Mouse (Mus musculus) right cerebral cortex, adult 2 months (tissue): Measurements from ENCODE around the gene Psmb10.

ENCODE experiments used
- DNase-seq, 2 experiments: peaks; one replicate each; pipeline ENCODE4 v3.0.0; 2021 to 2022; ENCODE audit warnings: low spot score in 2 of 2

Gene Psmb10

GRCm38 (mm10) chr8:105937496-105938305 lies 543 bp downstream of the Psmb10 start:
- peak; percentile 62 to 74 for DNase-seq

- DNase-seq: peak; percentile 84 to 87
These were observed 1.3 kb downstream of the Psmb10 start for GRCm38 (mm10) chr8:105936866-105937475.

DNA sequence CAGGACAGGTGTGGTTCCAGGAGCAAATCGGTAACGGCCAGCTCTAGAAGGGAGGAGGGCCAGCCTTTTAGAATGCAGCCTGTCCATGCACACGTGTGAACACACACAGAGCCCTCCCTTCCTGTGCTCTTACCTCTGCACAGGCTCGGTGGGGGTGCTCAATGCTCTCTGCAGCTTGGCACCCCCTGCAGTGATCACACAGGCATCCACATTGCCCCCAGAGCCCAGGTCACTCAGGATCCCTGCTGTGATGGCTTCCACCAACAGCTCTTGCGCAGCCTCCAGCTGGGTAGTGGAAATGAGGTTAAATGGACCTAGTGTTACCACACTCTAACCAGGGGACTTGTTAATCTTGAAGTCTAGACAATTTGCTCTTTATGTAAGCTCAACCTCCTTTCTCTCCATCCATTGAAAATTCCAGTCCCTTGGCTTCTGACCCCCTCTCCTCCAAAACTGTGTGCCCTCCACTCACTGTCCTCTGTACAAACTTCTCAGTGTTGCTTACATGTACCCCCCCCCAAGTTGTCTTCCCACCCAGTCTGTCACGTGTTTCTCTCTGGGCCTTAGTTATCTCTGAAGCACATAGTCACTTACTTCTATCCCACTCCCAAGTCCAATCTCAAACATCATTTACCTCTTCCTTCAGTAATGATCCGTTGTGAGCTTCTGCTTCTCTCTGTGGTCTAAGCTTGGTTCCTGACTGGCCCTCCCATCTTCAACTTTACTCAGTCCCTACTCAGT lies 2.2 kb downstream of the Psmb10 start:
- DNase-seq: no peak

DNA sequence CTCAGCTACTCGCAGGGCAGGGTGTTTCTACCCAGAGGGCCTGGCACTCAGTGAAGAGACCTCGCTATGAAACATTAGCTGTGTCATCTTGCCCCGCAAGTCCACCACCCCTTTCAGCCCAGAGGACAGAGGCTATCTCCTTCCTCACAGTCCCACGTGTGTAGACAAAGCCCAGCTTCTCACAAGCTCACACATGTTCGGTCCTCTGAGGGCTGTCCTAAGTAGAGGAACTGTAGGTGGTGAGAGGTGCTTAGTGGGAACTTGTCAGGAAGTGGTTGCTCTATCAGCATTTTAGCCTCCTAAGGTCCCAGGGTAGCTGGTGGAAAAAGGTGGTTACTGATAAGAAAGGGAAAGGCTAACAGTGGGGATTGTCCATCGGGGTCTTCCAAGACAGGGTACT lies 3.1 kb downstream of the Psmb10 start:
- no peak for DNase-seq

DNA sequence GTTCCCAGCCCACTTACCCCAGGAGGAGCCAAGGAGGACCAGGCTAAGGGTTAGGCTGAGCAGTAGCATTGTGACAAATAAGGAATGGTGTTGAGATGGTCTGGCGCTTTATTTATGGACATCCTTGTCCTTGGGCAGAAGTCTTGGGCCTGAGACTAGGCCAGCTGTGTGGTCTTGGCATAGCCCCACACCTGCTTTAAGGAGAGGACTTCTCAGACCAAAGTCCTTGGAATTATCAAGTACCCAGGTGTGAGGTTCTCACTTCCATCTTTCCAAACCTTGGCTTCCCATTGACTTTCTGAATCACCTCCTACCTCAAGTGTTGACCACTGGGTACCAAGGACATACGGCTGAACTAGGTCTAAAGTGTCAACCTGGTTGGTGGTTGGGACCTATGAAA lies 4.5 kb downstream of the Psmb10 start, which contains the start of gene Ctrl:
Gene Ctrl (minus strand): TSS at position 101 of the 400 bp plus-strand sequence.
- no peak for DNase-seq

DNA sequence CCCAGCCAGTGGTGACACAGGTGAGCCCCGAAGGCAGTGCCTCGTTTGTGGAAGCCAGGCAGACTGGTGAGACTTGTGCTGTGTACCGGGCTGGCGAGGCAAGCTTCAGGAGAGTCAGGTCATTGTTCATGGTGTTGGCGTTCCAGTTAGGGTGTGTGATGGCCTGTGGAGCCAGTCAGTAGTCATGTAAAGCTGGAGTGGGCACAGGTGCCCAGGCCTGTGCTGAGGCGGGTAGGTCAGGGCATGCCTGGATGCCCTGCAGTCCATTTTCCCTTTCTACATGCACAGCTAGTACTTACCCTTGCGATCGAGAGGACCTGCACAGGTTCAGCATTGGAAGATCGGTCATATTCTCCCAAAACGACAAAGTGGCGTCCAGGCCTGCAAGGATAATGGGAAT lies 5.7 kb downstream of the Psmb10 start:
- DNase-seq: no peak

- peak; percentile 39 to 55 for DNase-seq
These were observed 7.0 kb downstream of the Psmb10 start for GRCm38 (mm10) chr8:105931271-105931670.

- peak; percentile 82 to 91 for DNase-seq
These were observed 7.6 kb downstream of the Psmb10 start for GRCm38 (mm10) chr8:105930602-105931001.

DNA sequence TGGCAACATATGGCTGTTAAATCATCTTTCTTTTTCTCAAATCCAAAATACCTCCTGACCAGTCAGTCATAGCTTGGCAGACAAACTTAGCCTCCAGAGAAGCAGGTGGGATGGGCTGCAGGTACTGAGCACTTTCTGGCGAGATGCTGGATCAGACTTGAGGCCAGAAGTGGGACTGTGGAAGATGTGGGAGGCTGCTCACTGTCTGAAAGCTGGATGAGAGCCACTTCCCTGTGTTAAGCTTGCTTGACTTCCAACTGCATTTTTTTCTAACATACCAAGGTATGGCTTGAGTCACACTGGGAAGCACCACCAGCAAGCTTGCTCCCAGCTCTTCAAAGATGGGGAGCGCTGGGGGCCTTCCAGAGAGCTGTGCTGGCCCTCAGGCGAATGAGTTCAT lies 13.1 kb downstream of the Psmb10 start:
- peak; percentile 52 for DNase-seq

- DNase-seq: no peak
These were observed 18.9 kb downstream of the Psmb10 start for GRCm38 (mm10) chr8:105919390-105919789.

DNA sequence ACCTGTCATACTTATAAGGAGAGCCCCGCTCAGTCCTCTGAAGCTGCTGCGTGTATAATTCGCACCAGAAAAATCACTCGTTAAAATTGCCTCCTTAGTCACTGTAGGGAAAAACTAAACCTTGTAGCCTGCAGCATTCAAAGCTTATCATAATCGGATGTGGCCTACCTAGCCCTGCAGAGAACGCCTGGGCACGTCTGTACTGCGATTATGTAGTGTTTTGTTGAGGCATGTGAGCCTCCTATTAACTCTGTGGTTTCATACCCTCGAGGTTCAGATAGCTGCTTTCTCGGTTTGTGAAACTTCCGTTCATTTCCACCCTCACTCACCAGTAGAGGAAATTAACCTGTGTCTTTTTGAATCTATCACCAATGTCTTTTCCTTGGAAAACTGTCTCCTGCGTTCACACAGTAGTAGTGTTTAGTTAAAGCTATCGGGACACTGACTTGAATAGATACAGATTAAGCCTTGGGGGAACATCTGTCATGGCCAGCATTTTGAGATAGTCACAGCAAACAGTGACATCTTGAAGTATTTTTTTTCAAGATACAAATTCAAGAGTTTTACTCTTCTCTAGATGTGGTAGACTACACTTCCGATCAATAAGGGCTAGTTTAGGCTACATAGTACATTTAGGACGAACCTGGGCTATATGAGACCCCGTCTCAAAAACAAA lies 37.2 kb downstream of the Psmb10 start:
- DNase-seq: no peak

DNA sequence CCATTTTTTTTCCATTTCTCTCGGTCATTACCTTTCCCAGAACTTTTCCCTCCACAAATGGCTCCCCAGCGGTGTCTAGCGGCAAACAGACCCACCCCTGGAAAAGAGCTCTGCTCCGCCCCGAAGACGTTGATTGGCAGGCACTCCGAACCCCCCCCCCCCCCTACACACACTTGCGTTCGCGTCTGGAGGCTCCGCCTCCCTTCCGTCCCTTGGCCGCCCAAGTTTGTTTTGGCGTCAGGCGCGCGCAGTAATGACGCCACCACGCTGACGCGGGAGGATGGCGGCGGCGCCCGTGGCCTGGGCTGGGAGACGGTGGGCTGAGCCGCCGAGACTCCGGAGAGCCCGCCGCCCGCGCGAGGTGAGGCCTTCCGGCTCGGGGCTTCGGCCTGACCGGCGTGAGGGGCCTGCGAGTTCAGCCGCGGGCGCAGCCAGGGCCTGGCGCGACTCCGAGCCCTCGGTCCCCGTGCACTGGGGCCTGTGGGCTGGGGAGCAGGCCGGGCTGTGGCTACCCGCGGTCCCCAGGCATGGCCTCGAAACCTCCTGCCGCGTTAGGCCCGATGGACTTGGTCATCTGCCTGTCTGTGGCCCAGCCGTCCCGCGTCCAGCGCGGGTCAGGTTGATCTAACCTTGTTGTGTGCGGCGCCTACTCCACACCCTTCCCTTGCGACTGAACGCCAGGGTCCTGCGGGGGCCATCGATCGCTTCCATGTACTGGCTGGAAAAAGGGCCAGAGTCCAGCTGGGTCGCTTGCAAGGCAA lies 37.9 kb downstream of the Psmb10 start, which contains the start of gene Pskh1:
Gene Pskh1 (plus strand): TSS at position 262 of the 761 bp plus-strand sequence.
- DNase-seq: peak; percentile 90 to 91

GRCm38 (mm10) chr8:105897801-105898480 lies 40.3 kb downstream of the Psmb10 start:
- DNase-seq: no peak

GRCm38 (mm10) chr8:105893339-105893738 lies 44.9 kb downstream of the Psmb10 start, which contains the start of gene Nrn1l:
Gene Nrn1l, plus strand, starts transcription at chr8:105893567.
- DNase-seq: peak; percentile 68 to 83

- peak in 1 of 2 experiments; percentile 60 for DNase-seq
These were observed 45.8 kb downstream of the Psmb10 start for GRCm38 (mm10) chr8:105892432-105892831.

DNA sequence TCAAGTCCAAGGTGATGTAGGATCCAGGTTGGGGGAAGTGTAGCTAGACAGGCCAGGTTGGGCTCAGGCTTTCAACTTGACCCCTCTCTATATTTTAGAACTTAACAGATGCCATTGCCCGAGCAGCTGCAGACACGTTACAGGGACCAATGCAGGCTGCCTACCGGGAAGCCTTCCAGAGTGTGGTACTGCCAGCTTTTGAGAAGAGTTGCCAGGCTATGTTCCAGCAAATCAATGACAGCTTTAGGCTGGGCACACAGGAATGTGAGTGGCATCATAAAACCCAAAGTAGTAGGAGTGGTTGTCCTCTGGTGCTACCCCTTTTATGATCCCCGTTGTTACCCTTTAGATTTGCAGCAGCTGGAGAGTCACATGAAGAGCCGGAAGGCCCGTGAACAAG lies 47.4 kb downstream of the Psmb10 start:
- peak in 1 of 2 experiments; percentile 62 for DNase-seq

DNA sequence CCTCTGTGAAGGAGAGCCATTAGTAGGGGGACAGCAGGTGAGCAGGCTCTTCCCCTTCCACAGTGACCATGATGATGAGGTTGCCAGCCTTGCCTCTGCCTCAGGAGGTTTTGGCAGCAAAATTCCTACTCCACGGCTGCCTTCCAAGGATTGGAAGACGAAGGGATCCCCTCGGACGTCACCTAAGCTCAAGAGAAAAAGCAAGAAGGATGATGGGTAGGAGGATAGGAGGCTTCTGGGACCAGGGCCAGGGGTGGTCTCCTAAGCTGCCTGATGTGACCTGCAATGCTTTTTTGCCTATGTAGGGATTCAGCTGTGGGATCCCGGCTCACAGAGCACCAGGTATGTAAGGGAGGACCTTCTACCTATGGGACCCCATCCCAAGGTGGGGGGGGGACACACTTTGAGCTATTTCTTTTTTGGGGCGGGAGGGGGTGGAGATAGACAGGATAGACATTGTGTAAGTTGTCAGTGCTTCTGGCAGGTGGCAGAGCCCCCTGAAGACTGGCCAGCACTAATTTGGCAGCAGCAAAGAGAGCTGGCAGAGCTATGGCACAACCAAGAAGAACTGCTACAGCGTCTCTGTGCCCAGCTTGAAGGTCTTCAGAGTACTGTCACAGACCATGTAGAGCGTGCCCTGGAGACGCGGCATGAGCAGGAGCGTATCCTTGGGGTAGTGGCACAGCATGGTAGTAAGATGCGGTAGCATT lies 48.3 kb downstream of the Psmb10 start:
- no peak for DNase-seq
